Mouse (Mus musculus) adipocyte (in vitro differentiated cells): ENCODE data around the gene Rbm10.
A peak's percentile ranks its signal among the peaks of the same experiment; 100 is the strongest.

Experiments used
- DNase-seq: peaks from one replicate; pipeline ENCODE4 v3.0.0-alpha.2; 2016; ENCODE audit warnings: low spot score

Rbm10 gene

GRCm38 (mm10) chrX:20617176-20617902, at the start of gene Rbm10, which contains the start of gene Ndufb11:
TSS of gene Rbm10 (plus strand) at chrX:20617503.
TSS of gene Ndufb11 (minus strand) at chrX:20617619.
- peak; percentile 84 for DNase-seq

- DNase-seq: peak; percentile 54
Observed at GRCm38 (mm10) chrX:20571024-20571423, 46.3 kb upstream of the Rbm10 start.

GRCm38 (mm10) chrX:20572683-20573082, 44.6 kb upstream of the Rbm10 start:
- no peak for DNase-seq

- DNase-seq: no peak
Observed at GRCm38 (mm10) chrX:20573927-20574326, 43.4 kb upstream of the Rbm10 start.

GRCm38 (mm10) chrX:20587968-20588367, 29.3 kb upstream of the Rbm10 start:
- peak; percentile 18 for DNase-seq

- no peak for DNase-seq
Observed at GRCm38 (mm10) chrX:20608500-20608899, 8.8 kb upstream of the Rbm10 start.

- no peak for DNase-seq
Observed at GRCm38 (mm10) chrX:20616861-20617175, 485 bp upstream of the Rbm10 start.

- peak; percentile 24 for DNase-seq
Observed at GRCm38 (mm10) chrX:20617903-20618399, 648 bp downstream of the Rbm10 start.

- DNase-seq: no peak
Observed at GRCm38 (mm10) chrX:20638141-20638540, 20.8 kb downstream of the Rbm10 start.

GRCm38 (mm10) chrX:20644780-20645179, 27.5 kb downstream of the Rbm10 start:
- DNase-seq: no peak

- no peak for DNase-seq
Observed at GRCm38 (mm10) chrX:20657593-20657992, 40.3 kb downstream of the Rbm10 start.

GRCm38 (mm10) chrX:20658026-20658652, 40.8 kb downstream of the Rbm10 start, which contains the start of gene Uba1:
TSS of gene Uba1 (plus strand) at chrX:20658326.
- DNase-seq: peak; percentile 78

- no peak for DNase-seq
Observed at GRCm38 (mm10) chrX:20658891-20659406, 41.6 kb downstream of the Rbm10 start.

- DNase-seq: no peak
Observed at GRCm38 (mm10) chrX:20662317-20662715, 45.0 kb downstream of the Rbm10 start.

- peak; percentile 95 for DNase-seq
Observed at GRCm38 (mm10) chrX:20662716-20663443, 45.6 kb downstream of the Rbm10 start.

GRCm38 (mm10) chrX:20663444-20663790, 46.1 kb downstream of the Rbm10 start:
- DNase-seq: peak; percentile 29

GRCm38 (mm10) chrX:20687519-20688067, 70.3 kb downstream of the Rbm10 start, which contains the start of gene Cdk16:
TSS of gene Cdk16 (plus strand) at chrX:20687954.
- DNase-seq: peak; percentile 97

- peak; percentile 84 for DNase-seq
Observed at GRCm38 (mm10) chrX:20688068-20688547, 70.8 kb downstream of the Rbm10 start.

- peak; percentile 64 for DNase-seq
Observed at GRCm38 (mm10) chrX:20688615-20689014, 71.3 kb downstream of the Rbm10 start.

- DNase-seq: no peak
Observed at GRCm38 (mm10) chrX:20691566-20691965, 74.3 kb downstream of the Rbm10 start.

GRCm38 (mm10) chrX:20692616-20693015, 75.3 kb downstream of the Rbm10 start:
- DNase-seq: no peak

GRCm38 (mm10) chrX:20695842-20696241, 78.5 kb downstream of the Rbm10 start:
- DNase-seq: no peak
